Mouse (Mus musculus): ENCODE measurements around the gene Pfkfb2. TPM values are rescaled to one million over a fixed set of nuclear protein-coding genes. Genes with fewer than 3 reads are reported as not detected.

Gene Pfkfb2
- polyA plus RNA-seq, 2 experiments = 1.7 to 7.2 TPM

DNA sequence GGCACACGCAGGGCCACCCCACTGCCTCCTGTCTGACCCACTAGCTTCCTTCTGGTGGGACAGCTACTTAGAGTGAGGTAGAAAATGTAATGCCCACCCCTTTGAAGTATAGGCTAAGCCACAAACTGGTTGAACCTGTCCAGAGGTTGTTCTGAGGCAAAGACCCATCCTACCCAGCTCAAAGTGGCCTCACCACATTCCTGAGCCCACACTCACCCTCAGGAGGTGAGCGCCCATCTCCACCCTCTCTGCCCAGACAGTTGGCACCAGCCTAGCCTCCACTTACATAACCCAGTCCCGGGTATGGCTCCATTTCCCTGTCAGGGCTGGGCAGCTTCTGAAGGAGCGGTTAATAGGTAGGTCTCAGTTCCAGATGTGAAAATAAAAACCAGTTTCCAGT, 41.4 kb upstream of the Pfkfb2 start:
- Histone ChIP-seq H3K36me3 (replicated peaks; ENCODE audit: control insufficient read depth, insufficient read depth, low read depth) (no peaks in the 10 kb centered on the region), H3K9me3 (ENCODE audit: control insufficient read depth, low read length) (no peaks in the 10 kb centered on the region), H3K4me3 (ENCODE audit: insufficient read depth in 1 of 2, low read depth in 2 of 2, low read length in 2 of 2) (no peak overlapping the region), H3K4me1 (replicated peaks; ENCODE audit: control insufficient read depth in 2 of 2, insufficient read depth in 2 of 2, low read length in 1 of 2) (peaks cover 0 to 7% of the 10 kb centered on the region in 2 experiments; a peak in 2 of 4 replicates), H3K9ac (replicated peaks) (no peak overlapping the region), H3K27ac (no peak overlapping the region), H3K27me3 (ENCODE audit: control insufficient read depth, insufficient read depth, low read length) (no peaks in the 10 kb centered on the region), H3K4me2 (ENCODE audit: low read depth) (no peak overlapping the region)
- ATAC-seq (ENCODE audit: insufficient read depth) = no peak
- TF ChIP-seq CTCF (IDR thresholded peaks at IDR 0.05; ENCODE audit: low read depth) (no peak), EP300 (IDR thresholded peaks at IDR 0.05; ENCODE audit: low read depth) (no peak)
- 72% methylated on average over 4 of the region's 4 CpGs for WGBS (ENCODE audit: insufficient replicate concordance)
- DNase-seq (ENCODE audit: low read depth in 3 of 3, low spot score in 3 of 3) = no peak

DNA sequence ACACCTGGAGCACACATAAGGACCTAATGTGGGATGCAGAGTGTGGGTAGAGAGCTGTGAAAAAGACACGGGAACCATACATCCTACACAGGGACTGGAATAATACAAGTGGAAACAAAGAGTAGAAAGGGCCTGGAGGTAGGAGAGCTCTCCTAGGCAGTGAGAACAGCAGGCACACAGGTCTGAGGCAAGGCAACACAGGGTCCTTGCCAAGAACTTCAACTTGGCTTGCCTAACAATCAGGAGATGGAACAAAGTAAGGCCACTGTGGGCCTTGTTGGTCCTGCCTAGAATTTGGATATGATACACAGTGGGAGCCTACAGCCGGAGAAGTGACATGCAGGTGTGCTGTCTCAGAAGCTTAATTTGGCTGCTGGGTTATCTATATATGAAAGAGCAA, 40.9 kb upstream of the Pfkfb2 start:
- no peak for ATAC-seq (ENCODE audit: insufficient read depth)
- no peak overlapping the region for H3K27ac ChIP-seq
- no peaks in the 10 kb centered on the region for H3K27me3 ChIP-seq (ENCODE audit: control insufficient read depth, insufficient read depth, low read length)
- WGBS (ENCODE audit: insufficient replicate concordance) = 80% methylated on average over 2 of the region's 2 CpGs
- no peak overlapping the region for H3K4me3 ChIP-seq (ENCODE audit: insufficient read depth in 1 of 2, low read depth in 2 of 2, low read length in 2 of 2)
- no peaks in the 10 kb centered on the region for H3K9me3 ChIP-seq (ENCODE audit: control insufficient read depth, low read length)
- no peak overlapping the region for H3K4me2 ChIP-seq (ENCODE audit: low read depth)
- no peak overlapping the region for H3K9ac ChIP-seq (replicated peaks)
- no peaks in the 10 kb centered on the region for H3K36me3 ChIP-seq (replicated peaks; ENCODE audit: control insufficient read depth, insufficient read depth, low read depth)
- no peak for DNase-seq (ENCODE audit: low read depth in 3 of 3, low spot score in 3 of 3)
- TF ChIP-seq CTCF (IDR thresholded peaks at IDR 0.05; ENCODE audit: low read depth) (no peak), EP300 (IDR thresholded peaks at IDR 0.05; ENCODE audit: low read depth) (no peak)
- H3K4me1 ChIP-seq (replicated peaks; ENCODE audit: control insufficient read depth in 2 of 2, insufficient read depth in 2 of 2, low read length in 1 of 2) = peaks cover 0 to 7% of the 10 kb centered on the region in 2 experiments; a peak in 2 of 4 replicates

DNA sequence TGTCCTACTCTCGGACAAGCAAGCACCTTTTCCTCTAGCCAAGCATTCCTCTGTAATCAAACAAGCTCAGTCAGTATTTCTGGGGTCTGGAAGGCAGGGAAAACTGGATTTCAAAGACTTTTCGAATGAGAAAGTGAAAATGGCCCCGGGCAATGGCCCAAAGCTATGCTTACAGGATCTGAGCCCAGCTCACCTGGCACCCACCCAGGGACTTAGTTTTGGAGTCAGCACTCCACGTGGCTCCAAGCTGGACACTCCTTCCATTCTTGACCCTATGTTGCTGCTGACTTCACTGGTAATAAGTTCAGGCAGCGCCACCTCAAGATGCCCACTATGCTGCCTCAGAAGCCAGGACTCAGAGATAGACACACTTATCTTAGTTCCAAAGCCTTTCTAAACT, 38.0 kb upstream of the Pfkfb2 start:
- Histone ChIP-seq H3K9ac (replicated peaks) (no peak overlapping the region), H3K27ac (no peak overlapping the region), H3K4me2 (ENCODE audit: low read depth) (no peak overlapping the region), H3K27me3 (ENCODE audit: control insufficient read depth, insufficient read depth, low read length) (no peaks in the 10 kb centered on the region), H3K4me3 (ENCODE audit: insufficient read depth in 1 of 2, low read depth in 2 of 2, low read length in 2 of 2) (no peak overlapping the region), H3K36me3 (replicated peaks; ENCODE audit: control insufficient read depth, insufficient read depth, low read depth) (no peaks in the 10 kb centered on the region), H3K9me3 (ENCODE audit: control insufficient read depth, low read length) (no peaks in the 10 kb centered on the region), H3K4me1 (replicated peaks; ENCODE audit: control insufficient read depth in 2 of 2, insufficient read depth in 2 of 2, low read length in 1 of 2) (peaks cover 7 to 13% of the 10 kb centered on the region in 2 experiments)
- 74% methylated on average over 5 of the region's 5 CpGs for WGBS (ENCODE audit: insufficient replicate concordance)
- DNase-seq (ENCODE audit: low read depth in 3 of 3, low spot score in 3 of 3) (no peak), ATAC-seq (ENCODE audit: insufficient read depth) (no peak)
- TF ChIP-seq CTCF (IDR thresholded peaks at IDR 0.05; ENCODE audit: low read depth) = no peak
- no peak for TF ChIP-seq EP300 (IDR thresholded peaks at IDR 0.05; ENCODE audit: low read depth)

DNA sequence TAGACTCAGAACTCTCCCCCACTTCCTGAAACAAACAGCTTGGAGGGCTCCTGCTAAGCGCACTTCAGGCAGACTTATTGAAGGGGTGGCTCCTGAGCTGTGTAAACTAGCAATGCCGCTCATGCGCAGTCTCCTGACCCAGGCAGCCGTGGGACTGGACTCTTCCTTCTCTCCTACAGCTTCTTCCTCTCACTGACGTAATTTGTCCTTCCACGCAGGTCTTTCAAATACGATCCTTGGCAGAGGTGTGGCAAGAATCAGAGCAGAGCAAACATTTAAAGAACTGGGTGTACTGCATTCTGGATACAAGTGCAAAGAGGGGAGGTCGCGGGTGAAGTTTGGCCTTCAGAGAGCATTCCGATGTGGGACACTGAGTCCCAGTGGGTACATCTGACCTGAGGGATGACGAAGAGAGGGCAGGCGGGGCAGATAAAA, 35.0 kb upstream of the Pfkfb2 start:
- 65% methylated on average over 12 of the region's 12 CpGs for WGBS (ENCODE audit: insufficient replicate concordance)
- no peak for DNase-seq (ENCODE audit: low read depth in 3 of 3, low spot score in 3 of 3)
- ATAC-seq (ENCODE audit: insufficient read depth) = no peak

DNA sequence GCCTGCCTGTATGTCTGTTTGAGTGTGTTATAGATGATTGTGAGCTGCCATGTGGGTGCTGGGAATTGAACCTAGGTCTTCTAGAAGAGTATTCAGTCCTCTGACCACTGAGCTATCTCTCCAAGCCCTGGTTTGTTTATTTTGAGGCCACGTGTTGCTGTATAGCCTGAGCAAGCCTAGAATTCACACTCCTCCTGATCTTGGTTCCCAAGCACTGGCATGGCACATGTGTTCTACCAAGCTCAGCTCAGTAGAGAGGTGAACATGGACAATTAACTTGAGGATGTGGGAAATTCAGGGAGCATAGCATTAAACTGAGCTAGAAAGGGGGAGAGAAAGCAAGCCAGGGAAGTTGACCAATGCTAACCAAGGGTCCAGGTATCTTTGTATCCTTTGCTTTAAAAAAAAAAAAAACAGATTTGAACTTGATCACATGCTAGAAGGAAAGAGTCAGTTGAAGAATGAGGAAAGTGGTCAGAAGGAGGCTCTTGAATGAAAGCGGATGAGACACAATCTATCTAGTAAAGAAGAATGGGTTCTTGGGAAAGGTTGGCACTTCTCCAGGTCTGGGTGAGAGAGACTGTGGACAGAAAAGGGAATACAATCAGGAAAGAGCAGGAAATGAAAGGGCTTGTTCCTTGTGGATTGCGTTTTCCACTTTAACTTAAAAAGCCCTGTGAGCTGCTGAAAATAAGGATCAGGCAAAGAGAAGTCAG, 33.1 kb upstream of the Pfkfb2 start:
- Histone ChIP-seq H3K4me2 (ENCODE audit: low read depth) (no peak overlapping the region), H3K36me3 (replicated peaks; ENCODE audit: control insufficient read depth, insufficient read depth, low read depth) (no peaks in the 10 kb centered on the region), H3K9me3 (ENCODE audit: control insufficient read depth, low read length) (no peaks in the 10 kb centered on the region), H3K9ac (replicated peaks) (no peak overlapping the region), H3K4me3 (ENCODE audit: insufficient read depth in 1 of 2, low read depth in 2 of 2, low read length in 2 of 2) (no peak overlapping the region), H3K27ac (no peak overlapping the region), H3K4me1 (replicated peaks; ENCODE audit: control insufficient read depth in 2 of 2, insufficient read depth in 2 of 2, low read length in 1 of 2) (peaks cover 13 to 16% of the 10 kb centered on the region in 2 experiments), H3K27me3 (ENCODE audit: control insufficient read depth, insufficient read depth, low read length) (no peaks in the 10 kb centered on the region)
- TF ChIP-seq CTCF (IDR thresholded peaks at IDR 0.05; ENCODE audit: low read depth) (no peak), EP300 (IDR thresholded peaks at IDR 0.05; ENCODE audit: low read depth) (no peak)
- ATAC-seq (ENCODE audit: insufficient read depth) (no peak), DNase-seq (ENCODE audit: low read depth in 3 of 3, low spot score in 3 of 3) (no peak)
- 70% methylated on average over 3 of the region's 3 CpGs for WGBS (ENCODE audit: insufficient replicate concordance)

More for the DNA sequence above, 35.0 kb upstream of the Pfkfb2 start:
- Histone ChIP-seq H3K27me3 (ENCODE audit: control insufficient read depth, insufficient read depth, low read length) (no peaks in the 10 kb centered on the region), H3K9ac (replicated peaks) (no peak overlapping the region; the same call in 1 of the 2 replicates), H3K4me2 (ENCODE audit: low read depth) (no peak overlapping the region), H3K4me1 (replicated peaks; ENCODE audit: control insufficient read depth in 2 of 2, insufficient read depth in 2 of 2, low read length in 1 of 2) (peaks cover 13 to 18% of the 10 kb centered on the region in 2 experiments), H3K4me3 (ENCODE audit: insufficient read depth in 1 of 2, low read depth in 2 of 2, low read length in 2 of 2) (no peak overlapping the region), H3K36me3 (replicated peaks; ENCODE audit: control insufficient read depth, insufficient read depth, low read depth) (no peaks in the 10 kb centered on the region), H3K27ac (no peak overlapping the region), H3K9me3 (ENCODE audit: control insufficient read depth, low read length) (no peaks in the 10 kb centered on the region)
- TF ChIP-seq CTCF (IDR thresholded peaks at IDR 0.05; ENCODE audit: low read depth) (no peak), EP300 (IDR thresholded peaks at IDR 0.05; ENCODE audit: low read depth) (no peak)

Data from liver, embryonic 14.5 days (tissue).